Mouse (Mus musculus) embryonic facial prominence, embryonic 13.5 days (tissue): ENCODE measurements around the gene Maff. TPM values are rescaled to one million over a fixed set of nuclear protein-coding genes. Genes with fewer than 3 reads are reported as not detected.
A peak's percentile ranks its signal among the peaks of the same experiment; 100 is the strongest.

Experiments used
- ATAC-seq: fragments of 200-750 bp; cut with Nextera tagmentation; 2 replicates; pipeline ENCODE4 v1.8.0; 2017; ENCODE audit warnings: low read depth; ENCODE audit not compliant: insufficient number of reproducible peaks, insufficient read depth, low FRiP score, low TSS enrichment
- H3K27ac ChIP-seq: fragments of 300-500 bp; sonication (generic); 2 replicates; pipeline ENCODE4 v1.5.1; 2015; ENCODE audit warnings: moderate library complexity, mild to moderate bottlenecking, inconsistent platforms
- H3K27me3 ChIP-seq: fragments of 300-500 bp; sonication (generic); 2 replicates; pipeline ENCODE4 v1.6.1; 2015; ENCODE audit warnings: mild to moderate bottlenecking, inconsistent platforms
- H3K36me3 ChIP-seq: fragments of 300-500 bp; sonication (generic); 2 replicates; pipeline ENCODE4 v1.6.1; 2015; ENCODE audit warnings: mild to moderate bottlenecking, inconsistent platforms
- H3K4me1 ChIP-seq: fragments of 300-500 bp; sonication (generic); 2 replicates; pipeline ENCODE4 v1.6.1; 2015; ENCODE audit warnings: inconsistent platforms
- H3K4me2 ChIP-seq: fragments of 300-500 bp; sonication (generic); 2 replicates; pipeline ENCODE4 v1.6.1; 2015; ENCODE audit warnings: moderate library complexity, mild to moderate bottlenecking, inconsistent platforms
- H3K4me3 ChIP-seq: fragments of 300-500 bp; sonication (generic); 2 replicates; pipeline ENCODE4 v1.5.1; 2015; ENCODE audit warnings: mild to moderate bottlenecking, inconsistent platforms
- H3K9ac ChIP-seq: fragments of 300-500 bp; sonication (generic); 2 replicates; pipeline ENCODE4 v1.6.1; 2015; ENCODE audit warnings: mild to moderate bottlenecking, inconsistent platforms
- H3K9me3 ChIP-seq: fragments of 300-500 bp; sonication (generic); 2 replicates; pipeline ENCODE4 v1.6.1; 2016; ENCODE audit warnings: inconsistent platforms
- WGBS: fragments of 180-500 bp; shearing (Covaris S2); methylation state at CpG from one replicate; pipeline ENCODE4 v1.1.7; 2015; ENCODE audit warnings: mixed read lengths; 5-methylcytosine and 5-hydroxymethylcytosine counted together
- microRNA counts: library from miRNA; unstranded; fragments of <30 nt; microRNA quantifications from one replicate; lab custom pipeline; 2016
- microRNA-seq: library from miRNA; unstranded; fragments of <30 nt; microRNA quantifications from one replicate; pipeline ENCODE4, GENCODE M21; 2016
- polyA plus RNA-seq: library from polyadenylated mRNA; unstranded; fragments of >200 nt; fragmentation: Nextera tagmentation; extraction: Ambion mirVana; gene quantifications from 2 replicates; pipeline ENCODE4 v1.2.1, GENCODE M21; 2015

Gene Maff
- polyA plus RNA-seq, 1 experiment from 2014 or later: 2.8 TPM

GRCm38 (mm10) chr15:79400975-79401365 lies 54.5 kb downstream of the Maff start:
- H3K4me2 ChIP-seq: peak overlapping the region; percentile 80
- no peak for ATAC-seq
- H3K9ac ChIP-seq: peak overlapping the region; percentile 64
- WGBS: 33% methylated on average over 7 of the region's 7 CpGs
- peaks cover 49% of the 10 kb centered on the region for H3K4me1 ChIP-seq
- H3K4me3 ChIP-seq: peak overlapping the region; percentile 86; the same call in 1 of the 2 replicates
- peak overlapping the region; percentile 60; the same call in 1 of the 2 replicates for H3K27ac ChIP-seq
- no peaks in the 10 kb centered on the region for H3K27me3 ChIP-seq
- no peaks in the 10 kb centered on the region for H3K9me3 ChIP-seq
- peaks cover 20% of the 10 kb centered on the region for H3K36me3 ChIP-seq

- H3K4me2 ChIP-seq: peak overlapping the region; percentile 80
- H3K27me3 ChIP-seq: no peaks in the 10 kb centered on the region
- H3K9me3 ChIP-seq: no peaks in the 10 kb centered on the region
- WGBS: 19% methylated on average over 5 of the region's 5 CpGs
- peak overlapping the region; percentile 86 for H3K4me3 ChIP-seq
- ATAC-seq: no peak
- H3K27ac ChIP-seq: peak overlapping the region; percentile 89; the same call in 1 of the 2 replicates
- peak overlapping the region; percentile 87 for H3K9ac ChIP-seq
- H3K36me3 ChIP-seq: peaks cover 11% of the 10 kb centered on the region
- peaks cover 54% of the 10 kb centered on the region for H3K4me1 ChIP-seq
Measured at GRCm38 (mm10) chr15:79402176-79402575, 55.8 kb downstream of the Maff start.

GRCm38 (mm10) chr15:79402836-79403762 lies 56.7 kb downstream of the Maff start, which contains the start of gene Tmem184b:
Tmem184b (minus strand) TSS chr15:79403569.
- H3K4me3 ChIP-seq: peak within 1 kb of the TSS; percentile 86
- H3K9me3 ChIP-seq: no peaks in the 10 kb centered on the region
- peak within 1 kb of the TSS; percentile 89 for H3K27ac ChIP-seq
- H3K4me2 ChIP-seq: peak within 1 kb of the TSS; percentile 80
- H3K4me1 ChIP-seq: peaks cover 53% of the 10 kb centered on the region
- no peaks in the 10 kb centered on the region for H3K27me3 ChIP-seq
- H3K9ac ChIP-seq: peak within 1 kb of the TSS; percentile 87
- H3K36me3 ChIP-seq: 0 out of 2 replicates have a peak, but pooled peaks cover 5% of the 10 kb centered on the region
- peak; percentile 74; the same call in 1 of the 2 replicates for ATAC-seq
- WGBS: under 1% methylated on average over 90 of the region's 90 CpGs

GRCm38 (mm10) chr15:79403763-79404210 lies 57.4 kb downstream of the Maff start:
- ATAC-seq: no peak

GRCm38 (mm10) chr15:79404277-79404676 lies 57.9 kb downstream of the Maff start:
- Histone ChIP-seq H3K4me3 (no peak overlapping the region), H3K27ac (no peak overlapping the region), H3K9me3 (no peaks in the 10 kb centered on the region), H3K9ac (peak overlapping the region; percentile 87; the same call in 1 of the 2 replicates), H3K4me1 (peaks cover 46% of the 10 kb centered on the region), H3K4me2 (peak overlapping the region; percentile 80), H3K27me3 (no peaks in the 10 kb centered on the region), H3K36me3 (no peaks in the 10 kb centered on the region)
- no peak for ATAC-seq
- 19% methylated on average over 1 of the region's 1 CpGs for WGBS

More at GRCm38 (mm10) chr15:79403763-79404210, 57.4 kb downstream of the Maff start:
- no peaks in the 10 kb centered on the region for H3K9me3 ChIP-seq
- no peaks in the 10 kb centered on the region for H3K27me3 ChIP-seq
- peaks cover 46% of the 10 kb centered on the region for H3K4me1 ChIP-seq
- H3K9ac ChIP-seq: peak overlapping the region; percentile 87
- WGBS: 12% methylated on average over 9 of the region's 9 CpGs
- no peaks in the 10 kb centered on the region for H3K36me3 ChIP-seq
- peak overlapping the region; percentile 80 for H3K4me2 ChIP-seq
- peak overlapping the region; percentile 89 for H3K27ac ChIP-seq
- H3K4me3 ChIP-seq: peak overlapping the region; percentile 86

- no peaks in the 10 kb centered on the region for H3K36me3 ChIP-seq
- peaks cover 23% of the 10 kb centered on the region for H3K4me1 ChIP-seq
- no peak overlapping the region for H3K4me2 ChIP-seq
- H3K27me3 ChIP-seq: no peaks in the 10 kb centered on the region
- H3K27ac ChIP-seq: no peak overlapping the region
- H3K9ac ChIP-seq: no peak overlapping the region
- no peak overlapping the region for H3K4me3 ChIP-seq
- ATAC-seq: no peak
- H3K9me3 ChIP-seq: no peaks in the 10 kb centered on the region
- WGBS: 70% methylated on average over 4 of the region's 4 CpGs
Measured at GRCm38 (mm10) chr15:79406564-79406963, 60.1 kb downstream of the Maff start.

MicroRNA genes within 50 kb of the gene (microRNA counts, 519-probe panel; counts per million panel counts)
- 2,217 counts per million, percentile 55 among the panel's probes with 10 or more counts for microRNA mmu-miR-1943 (lab: Ali Mortazavi, UCI)

Small RNA genes within 50 kb of the gene (microRNA-seq; reads per million reads assigned to microRNA genes)
- 1.5 reads per million for gene Mir1943

Other genes with a start within 250 kb of the Maff start
- 12.8 and 13.8 TPM in 2 replicates for gene Micall1, start 237.7 kb upstream of the Maff start, polyA plus RNA-seq
- 348 and 353 TPM in 2 replicates for gene Polr2f, start 205.6 kb upstream of the Maff start, polyA plus RNA-seq
- 9.7 and 10.2 TPM in 2 replicates for gene 1700088E04Rik, start 205.4 kb upstream of the Maff start, polyA plus RNA-seq
- 8.0 and 11.6 TPM in 2 replicates for gene Sox10, start 181.4 kb upstream of the Maff start, polyA plus RNA-seq
- gene Pick1, start 117.4 kb upstream of the Maff start, polyA plus RNA-seq: 53.3 and 56.6 TPM in 2 replicates
- gene Gm49486, start 117.2 kb upstream of the Maff start, polyA plus RNA-seq: 1.6 TPM in 2 replicates
- gene Slc16a8, start 91.9 kb upstream of the Maff start, polyA plus RNA-seq: 0.46 TPM in 1 of 2 replicates, not detected in the other
- 18.0 and 23.4 TPM in 2 replicates for gene Baiap2l2, start 61.1 kb upstream of the Maff start, polyA plus RNA-seq
- 11.6 TPM in 2 replicates for gene Pla2g6, start 18.2 kb upstream of the Maff start, polyA plus RNA-seq
- 67.1 and 72.0 TPM in 2 replicates for gene Tmem184b, start 56.9 kb downstream of the Maff start, polyA plus RNA-seq
- gene Csnk1e, start 108.9 kb downstream of the Maff start, polyA plus RNA-seq: 100 and 112 TPM in 2 replicates
- not detected in 2 replicates for gene Kcnj4, start 158.6 kb downstream of the Maff start, polyA plus RNA-seq
- 89.9 and 99.5 TPM in 2 replicates for gene Kdelr3, start 169.8 kb downstream of the Maff start, polyA plus RNA-seq
- gene Ddx17, start 200.1 kb downstream of the Maff start, polyA plus RNA-seq: 61.4 and 65.8 TPM in 2 replicates